Mouse (Mus musculus) neural tube, embryonic 13.5 days (tissue): ENCODE data around the gene Pcp4l1. TPM values are rescaled to one million over a fixed set of nuclear protein-coding genes. Genes with fewer than 3 reads are reported as not detected.
"Not testable (repeated sequence)": the region's sequence is repeated elsewhere in the genome, so short reads cannot be mapped to it uniquely, and the experiment has no call there.

Experiments used
- ATAC-seq: fragments of 200-750 bp; cut with Nextera tagmentation; 2 replicates; pipeline ENCODE4 v1.8.0; 2017; ENCODE audit warnings: low read depth, mild to moderate bottlenecking, moderate TSS enrichment, moderate library complexity
- H3K27ac ChIP-seq: fragments of 300-500 bp; sonication (generic); replicated peaks from 2 replicates; pipeline ENCODE4 v1.5.1; 2015; ENCODE audit warnings: moderate library complexity, mild to moderate bottlenecking, inconsistent platforms
- H3K27me3 ChIP-seq: fragments of 300-500 bp; sonication (generic); 2 replicates; pipeline ENCODE4 v1.6.1; 2015; ENCODE audit warnings: mild to moderate bottlenecking, inconsistent platforms
- H3K36me3 ChIP-seq: fragments of 300-500 bp; sonication (generic); 2 replicates; pipeline ENCODE4 v1.6.1; 2015; ENCODE audit warnings: mild to moderate bottlenecking, inconsistent platforms
- H3K4me1 ChIP-seq: fragments of 300-500 bp; sonication (generic); replicated peaks from 2 replicates; pipeline ENCODE4 v1.6.1; 2015; ENCODE audit warnings: inconsistent platforms
- H3K4me2 ChIP-seq: fragments of 300-500 bp; sonication (generic); 2 replicates; pipeline ENCODE4 v1.6.1; 2015; ENCODE audit warnings: inconsistent platforms, mild to moderate bottlenecking, moderate library complexity
- H3K4me3 ChIP-seq: fragments of 300-500 bp; sonication (generic); 2 replicates; pipeline ENCODE4 v1.5.1; 2015; ENCODE audit warnings: mild to moderate bottlenecking, inconsistent platforms
- H3K9ac ChIP-seq: fragments of 300-500 bp; sonication (generic); 2 replicates; pipeline ENCODE4 v1.6.1; 2015; ENCODE audit warnings: moderate library complexity, mild to moderate bottlenecking, inconsistent platforms
- H3K9me3 ChIP-seq: fragments of 300-500 bp; sonication (generic); 2 replicates; pipeline ENCODE4 v1.6.1; 2016; ENCODE audit warnings: inconsistent platforms
- WGBS: fragments of 180-500 bp; shearing (Covaris S2); methylation state at CpG from one replicate; pipeline ENCODE4 v1.1.7; 2015; 5-methylcytosine and 5-hydroxymethylcytosine counted together
- polyA plus RNA-seq: library from polyadenylated mRNA; unstranded; fragments of >200 nt; fragmentation: Nextera tagmentation; extraction: Ambion mirVana; gene quantifications from 2 replicates; pipeline ENCODE4 v1.2.1, GENCODE M21; 2015

The Pcp4l1 gene
- polyA plus RNA-seq = 13.9 and 18.4 TPM in 2 replicates

DNA sequence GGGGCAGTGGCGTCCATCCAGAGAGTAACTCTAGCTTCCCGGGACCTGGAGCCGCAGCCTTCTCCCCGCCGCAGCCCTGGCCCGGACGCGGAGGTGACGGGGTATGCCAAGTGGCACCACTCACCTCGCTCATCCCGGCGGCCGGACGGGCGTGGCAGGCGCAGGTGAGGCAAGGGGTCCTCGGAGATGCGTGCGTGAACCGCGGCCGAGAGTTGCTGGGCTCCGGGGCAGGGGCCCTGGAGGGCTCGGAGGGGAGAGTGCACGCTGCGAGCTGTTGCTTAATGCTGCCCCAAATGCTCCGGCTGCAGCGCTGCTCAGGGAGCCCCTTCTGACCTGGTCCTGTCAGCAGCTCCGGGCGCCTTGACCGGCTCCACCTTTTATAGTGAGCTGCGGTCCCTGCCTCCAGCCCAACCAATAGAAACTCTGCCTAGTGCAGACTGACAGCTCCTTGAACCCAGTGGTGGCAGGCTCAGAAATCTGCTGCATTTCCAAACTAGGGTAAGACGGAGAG lies at the start of gene Pcp4l1:
Pcp4l1 (minus strand) TSS at position 382 of the 511 bp plus-strand sequence.
- WGBS = under 1% methylated on average over 33 of the region's 33 CpGs

DNA sequence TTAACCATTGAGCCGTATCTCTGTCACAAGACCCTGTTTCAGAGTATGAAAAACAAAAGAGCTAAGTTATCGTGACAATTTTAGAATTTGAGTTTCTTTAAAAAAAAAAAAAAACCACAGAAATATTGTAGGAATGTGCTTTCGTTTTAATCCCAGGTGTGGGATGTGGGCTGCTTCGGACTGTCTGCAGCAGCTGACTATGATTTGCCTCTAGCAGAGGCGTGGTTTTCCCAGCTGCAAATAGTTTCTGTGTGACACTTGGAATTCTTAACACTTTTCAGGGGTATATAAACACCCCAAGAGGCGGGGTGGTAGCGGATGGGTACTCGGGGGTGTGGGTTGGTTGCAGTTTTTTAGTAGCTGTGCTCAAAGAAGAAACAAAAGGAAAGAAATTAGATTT lies 49.3 kb upstream of the Pcp4l1 start:
- Histone ChIP-seq H3K4me2 (no peak overlapping the region), H3K27me3 (no peaks in the 10 kb centered on the region), H3K4me3 (no peak overlapping the region), H3K36me3 (peaks cover 48% of the 10 kb centered on the region), H3K4me1 (peaks cover 45% of the 10 kb centered on the region), H3K9ac (no peak overlapping the region), H3K27ac (no peak overlapping the region), H3K9me3 (no peaks in the 10 kb centered on the region)
- WGBS = 94% methylated on average over 8 of the region's 8 CpGs
- ATAC-seq = no peak

More for the DNA sequence above, at the start of gene Pcp4l1:
- H3K36me3 ChIP-seq = no peaks in the 10 kb centered on the region
- peak within 1 kb of the TSS; percentile 71 for H3K9ac ChIP-seq
- H3K4me1 ChIP-seq = peaks cover 45% of the 10 kb centered on the region
- H3K4me2 ChIP-seq = peak within 1 kb of the TSS; percentile 93
- peak; percentile 55; the same call in 1 of the 2 replicates for ATAC-seq
- H3K4me3 ChIP-seq = peak within 1 kb of the TSS; percentile 49
- no peaks in the 10 kb centered on the region for H3K9me3 ChIP-seq
- no peak within 1 kb of the TSS for H3K27ac ChIP-seq
- H3K27me3 ChIP-seq = peaks cover 72% of the 10 kb centered on the region

DNA sequence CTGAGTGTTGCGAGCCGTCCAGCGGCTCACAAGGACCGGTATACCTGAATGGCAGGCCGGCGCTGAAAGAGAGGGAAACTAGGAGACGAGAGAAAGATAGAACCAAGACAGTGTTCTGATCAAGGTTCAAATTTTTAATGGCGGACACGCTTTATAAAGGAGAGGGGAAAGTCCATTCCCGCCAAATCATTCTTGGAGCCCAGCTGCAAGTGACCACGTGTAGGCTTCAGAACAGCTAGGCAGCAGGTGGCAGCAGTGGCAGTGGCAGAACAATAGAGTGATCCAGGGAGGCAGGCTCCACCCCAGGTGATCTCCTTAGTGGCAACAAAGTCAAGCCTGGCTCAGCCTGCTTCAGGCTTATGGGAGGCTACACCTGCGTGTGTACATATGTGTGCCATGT lies 45.9 kb upstream of the Pcp4l1 start:
- Histone ChIP-seq H3K36me3 (peaks cover 81% of the 10 kb centered on the region), H3K4me1 (peaks cover 16% of the 10 kb centered on the region)
- H3K27ac ChIP-seq, H3K9ac ChIP-seq, H3K4me3 ChIP-seq, ATAC-seq, H3K4me2 ChIP-seq, H3K9me3 ChIP-seq, H3K27me3 ChIP-seq: not testable (repeated sequence)
- WGBS = 83% methylated on average over 12 of the region's 12 CpGs

DNA sequence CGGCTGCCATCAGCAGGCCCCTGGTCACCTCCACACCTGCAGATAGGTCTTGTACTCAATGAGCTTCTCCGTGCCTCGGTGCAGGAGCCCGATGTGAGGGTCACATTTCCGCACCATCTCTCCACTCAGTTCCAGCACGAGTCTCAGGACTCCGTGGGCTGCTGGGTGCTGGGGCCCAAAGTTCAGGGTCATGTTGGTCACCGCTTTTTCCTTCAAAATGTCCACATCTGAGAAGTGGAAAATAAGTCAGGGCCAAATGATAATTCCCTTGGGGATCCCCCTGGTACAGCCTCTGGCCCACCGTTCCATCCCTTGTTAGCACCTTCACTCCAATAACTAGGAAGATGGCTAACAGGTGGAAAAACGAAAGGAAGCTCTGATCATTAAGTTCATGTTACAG lies 44.8 kb upstream of the Pcp4l1 start:
- H3K36me3 ChIP-seq = peaks cover 92% of the 10 kb centered on the region
- H3K4me2 ChIP-seq = no peak overlapping the region
- ATAC-seq = no peak
- H3K4me1 ChIP-seq = peaks cover 10% of the 10 kb centered on the region
- H3K27me3 ChIP-seq = no peaks in the 10 kb centered on the region
- WGBS = 95% methylated on average over 10 of the region's 10 CpGs
- no peaks in the 10 kb centered on the region for H3K9me3 ChIP-seq
- H3K4me3 ChIP-seq = no peak overlapping the region
- no peak overlapping the region for H3K27ac ChIP-seq
- no peak overlapping the region for H3K9ac ChIP-seq

DNA sequence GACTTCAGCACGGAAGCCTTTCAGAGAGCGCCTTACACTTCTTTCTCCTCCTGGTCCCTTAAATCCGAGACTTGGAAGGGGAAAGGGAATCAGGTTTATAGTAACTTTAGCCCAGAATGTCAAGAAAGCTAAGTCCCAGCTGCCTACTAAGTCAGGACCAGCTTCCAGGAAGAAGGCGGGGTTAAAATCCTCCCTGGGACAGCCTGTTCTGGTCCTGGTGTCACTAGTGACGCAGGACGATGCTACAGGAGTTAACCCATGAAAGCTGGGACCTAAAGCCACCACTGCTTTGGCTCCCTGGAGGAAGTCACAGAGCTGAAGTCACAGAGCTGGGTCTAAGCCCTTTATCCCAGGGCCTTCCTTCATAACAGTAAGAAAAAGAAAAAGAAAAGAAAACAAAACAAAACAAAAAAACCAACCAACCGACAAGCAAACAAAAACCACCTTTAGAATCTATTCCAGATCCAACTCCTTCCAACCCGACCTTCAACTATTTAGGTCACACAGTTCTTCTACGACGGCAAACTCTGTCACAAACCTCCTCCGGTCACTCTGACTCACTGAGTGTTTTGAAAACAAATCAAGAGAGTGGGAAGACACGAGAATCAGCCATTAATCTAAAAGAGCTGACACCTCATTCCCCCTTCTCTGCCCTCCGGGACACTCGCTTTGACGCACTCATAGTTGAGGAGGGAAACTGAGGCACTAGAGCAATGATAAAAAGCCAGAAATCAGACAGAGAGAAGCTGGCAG lies 44.1 kb upstream of the Pcp4l1 start:
- ATAC-seq = no peak
- WGBS = 87% methylated on average over 15 of the region's 15 CpGs
- H3K9ac ChIP-seq = no peak overlapping the region

DNA sequence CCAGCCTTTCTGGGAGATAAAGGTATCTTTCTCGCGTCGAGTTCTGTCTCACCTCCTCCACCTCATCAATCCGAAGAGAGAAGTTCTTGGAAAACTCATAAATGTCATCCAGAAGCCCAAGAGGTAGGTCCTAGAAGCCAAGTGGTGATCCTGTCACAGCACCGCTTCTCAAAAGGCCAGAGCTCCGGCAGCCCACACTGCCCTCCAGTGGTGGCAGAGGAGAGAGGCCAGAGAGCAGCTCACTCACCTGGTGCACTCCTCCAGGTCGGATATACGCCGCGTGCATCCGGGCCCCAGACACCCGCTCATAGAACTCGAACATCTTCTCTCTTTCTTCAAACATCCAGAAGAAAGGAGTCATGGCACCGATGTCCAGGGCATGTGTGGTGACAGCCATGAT lies 42.4 kb upstream of the Pcp4l1 start:
- peaks cover 97% of the 10 kb centered on the region for H3K36me3 ChIP-seq
- no peak overlapping the region for H3K4me2 ChIP-seq
- no peak for ATAC-seq
- H3K27ac ChIP-seq = no peak overlapping the region
- no peaks in the 10 kb centered on the region for H3K4me1 ChIP-seq
- H3K27me3 ChIP-seq = no peaks in the 10 kb centered on the region
- WGBS = 69% methylated on average over 14 of the region's 14 CpGs
- no peak overlapping the region for H3K9ac ChIP-seq
- H3K4me3 ChIP-seq = no peak overlapping the region
- H3K9me3 ChIP-seq = no peaks in the 10 kb centered on the region

More for the DNA sequence above, 44.1 kb upstream of the Pcp4l1 start:
- H3K4me3 ChIP-seq = no peak overlapping the region
- no peaks in the 10 kb centered on the region for H3K27me3 ChIP-seq
- H3K4me1 ChIP-seq = peaks cover 4% of the 10 kb centered on the region; the same call in 1 of the 2 replicates
- no peak overlapping the region for H3K27ac ChIP-seq
- no peak overlapping the region for H3K4me2 ChIP-seq
- no peaks in the 10 kb centered on the region for H3K9me3 ChIP-seq
- peaks cover 94% of the 10 kb centered on the region for H3K36me3 ChIP-seq

DNA sequence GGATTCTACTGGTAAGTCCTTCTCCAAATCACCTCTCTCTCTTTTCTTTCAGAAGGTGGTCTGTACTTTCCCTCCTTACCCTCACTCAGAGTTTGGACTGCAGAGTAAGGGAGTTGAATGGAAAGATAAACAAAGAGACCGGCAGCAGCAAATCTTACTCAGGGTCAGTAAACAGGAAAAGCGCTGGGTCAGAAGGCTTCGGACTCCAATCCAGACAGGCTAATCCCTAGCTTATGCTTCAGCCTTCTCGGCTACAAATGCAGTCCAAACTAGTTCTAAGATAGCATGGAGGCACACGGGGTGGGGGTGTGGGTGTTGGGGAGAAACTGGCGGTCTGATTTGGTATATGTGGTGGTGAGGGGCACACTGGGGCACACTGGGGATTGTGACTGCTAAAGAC lies 41.4 kb upstream of the Pcp4l1 start:
- H3K27me3 ChIP-seq = no peaks in the 10 kb centered on the region
- WGBS = 89% methylated on average over 6 of the region's 6 CpGs
- no peak overlapping the region for H3K27ac ChIP-seq
- H3K4me3 ChIP-seq = no peak overlapping the region
- peaks cover 91% of the 10 kb centered on the region for H3K36me3 ChIP-seq
- ATAC-seq = no peak
- no peak overlapping the region for H3K9ac ChIP-seq
- H3K9me3 ChIP-seq = no peaks in the 10 kb centered on the region
- no peaks in the 10 kb centered on the region for H3K4me1 ChIP-seq
- H3K4me2 ChIP-seq = no peak overlapping the region

DNA sequence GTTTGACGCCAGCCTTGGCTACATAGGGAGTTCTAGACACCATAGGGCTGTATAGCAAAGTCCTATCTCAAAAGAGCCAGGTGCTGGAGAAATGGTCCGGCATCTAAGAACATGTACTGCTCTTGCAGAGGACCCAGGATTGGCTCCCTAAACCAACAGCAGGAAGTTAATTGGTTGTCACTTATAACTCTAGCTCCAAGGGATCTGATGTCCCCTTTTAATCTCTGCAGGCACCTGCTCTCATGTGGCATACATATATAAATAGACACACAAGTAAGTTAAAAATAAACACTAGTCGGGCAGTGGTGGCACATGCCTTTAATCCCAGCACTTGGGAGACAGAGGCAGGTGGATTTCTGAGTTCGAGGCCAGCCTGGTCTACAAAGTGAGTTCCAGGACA lies 39.7 kb upstream of the Pcp4l1 start:
- WGBS = 93% methylated on average over 4 of the region's 4 CpGs
- H3K4me2 ChIP-seq = no peak overlapping the region
- no peak overlapping the region for H3K9ac ChIP-seq
- no peaks in the 10 kb centered on the region for H3K27me3 ChIP-seq
- H3K9me3 ChIP-seq = no peaks in the 10 kb centered on the region
- H3K36me3 ChIP-seq = peaks cover 76% of the 10 kb centered on the region
- H3K4me3 ChIP-seq = no peak overlapping the region
- no peak for ATAC-seq
- no peaks in the 10 kb centered on the region for H3K4me1 ChIP-seq
- no peak overlapping the region for H3K27ac ChIP-seq

DNA sequence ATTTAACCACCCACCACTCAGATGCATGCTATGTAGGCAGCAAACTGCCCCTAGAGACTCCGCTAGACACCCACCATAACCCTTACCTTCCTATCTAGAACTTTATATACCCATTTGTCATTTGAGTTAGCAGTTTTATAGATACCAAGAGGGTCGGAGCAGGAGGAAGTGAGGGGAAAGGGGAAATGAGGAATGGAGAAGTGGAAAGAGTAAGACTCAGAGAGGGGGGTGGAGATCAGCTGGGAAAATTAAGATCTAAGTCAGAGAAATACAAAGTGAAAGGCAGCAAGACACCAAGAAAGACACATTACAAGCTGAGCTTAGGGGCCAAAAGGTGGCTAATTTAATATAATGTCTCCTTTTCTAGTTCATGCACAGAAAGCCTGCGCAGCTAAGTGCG lies 38.5 kb upstream of the Pcp4l1 start:
- Histone ChIP-seq H3K27me3 (no peaks in the 10 kb centered on the region), H3K9me3 (no peaks in the 10 kb centered on the region), H3K36me3 (peaks cover 64% of the 10 kb centered on the region), H3K4me1 (no peaks in the 10 kb centered on the region), H3K27ac (no peak overlapping the region), H3K4me3 (no peak overlapping the region), H3K4me2 (no peak overlapping the region), H3K9ac (no peak overlapping the region)
- ATAC-seq = no peak
- 87% methylated on average over 4 of the region's 4 CpGs for WGBS

DNA sequence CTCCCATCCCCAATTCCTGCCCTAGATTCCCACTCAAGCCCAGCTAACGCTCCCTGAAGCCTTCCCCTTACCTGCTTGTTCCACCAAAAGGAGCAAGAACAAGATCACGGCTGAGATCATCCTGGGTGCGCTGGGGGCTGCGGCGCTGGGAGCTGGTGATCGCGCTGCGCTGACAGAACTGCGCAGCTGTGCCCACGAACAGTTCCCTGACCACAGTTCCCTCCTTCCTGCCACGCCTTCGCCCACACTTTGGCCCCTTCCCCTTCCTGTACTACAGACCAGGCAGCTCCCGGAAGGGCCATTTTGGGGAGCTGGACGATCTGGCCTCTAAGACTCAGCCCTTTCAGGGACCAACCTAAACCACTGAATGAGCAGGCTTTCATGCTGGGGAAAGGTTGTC lies 38.1 kb upstream of the Pcp4l1 start, which contains the start of gene Fcer1g:
Fcer1g (minus strand) TSS at position 240 of the 400 bp plus-strand sequence.
- H3K4me1 ChIP-seq = no peaks in the 10 kb centered on the region
- H3K36me3 ChIP-seq = peaks cover 60% of the 10 kb centered on the region
- no peak within 1 kb of the TSS for H3K4me2 ChIP-seq
- H3K27ac ChIP-seq = no peak within 1 kb of the TSS
- WGBS = 93% methylated on average over 14 of the region's 14 CpGs
- H3K27me3 ChIP-seq = no peaks in the 10 kb centered on the region
- H3K9me3 ChIP-seq = no peaks in the 10 kb centered on the region
- H3K4me3 ChIP-seq = no peak within 1 kb of the TSS
- no peak within 1 kb of the TSS for H3K9ac ChIP-seq
- ATAC-seq = no peak

DNA sequence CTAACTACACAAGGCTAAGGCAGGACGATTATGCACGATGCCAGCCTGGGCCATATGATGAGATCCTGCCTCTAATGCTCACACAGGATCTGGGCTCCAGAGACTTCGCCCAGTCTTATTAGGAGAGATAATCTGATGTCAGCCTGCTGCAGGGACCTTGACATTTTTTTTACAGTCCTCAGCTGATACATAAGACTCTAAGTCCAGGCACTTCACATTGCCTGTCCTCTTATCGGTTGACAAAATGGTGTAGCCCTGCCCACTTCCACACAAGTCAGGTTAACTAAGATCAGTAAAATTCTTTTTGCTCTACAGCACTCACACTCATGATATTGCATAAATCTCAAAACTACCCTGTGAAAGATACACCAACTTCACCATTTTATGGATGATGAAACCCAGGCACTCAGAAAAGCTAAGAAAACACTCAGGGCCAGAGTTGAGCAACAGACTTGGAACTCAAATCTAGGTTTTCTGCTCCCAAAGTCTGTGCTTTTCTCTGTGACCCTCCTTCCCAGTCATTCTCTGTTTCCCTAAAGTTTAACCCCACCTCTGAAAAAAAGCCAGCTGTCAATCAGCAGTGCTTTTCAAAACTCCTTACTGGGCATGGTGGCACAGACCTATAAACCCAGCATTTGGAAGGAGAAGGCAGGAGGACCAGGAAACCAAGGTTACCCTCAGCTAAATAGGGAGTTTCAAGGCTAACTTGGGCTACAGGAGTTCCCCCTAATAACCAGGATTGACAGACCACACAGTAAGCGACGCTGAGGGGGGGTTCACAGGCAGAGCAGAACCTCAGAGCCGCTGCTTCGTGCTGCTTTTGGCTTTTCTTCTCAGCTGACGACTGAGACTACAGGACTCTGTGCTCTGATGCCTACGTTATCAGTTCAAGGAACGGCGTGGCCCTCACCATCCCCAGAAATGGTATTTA lies 37.0 kb upstream of the Pcp4l1 start:
- Histone ChIP-seq H3K9ac (no peak overlapping the region), H3K9me3 (no peaks in the 10 kb centered on the region), H3K4me1 (no peaks in the 10 kb centered on the region), H3K27me3 (no peaks in the 10 kb centered on the region), H3K36me3 (peaks cover 50% of the 10 kb centered on the region), H3K4me2 (no peak overlapping the region), H3K4me3 (no peak overlapping the region), H3K27ac (no peak overlapping the region)
- no peak for ATAC-seq
- WGBS = 87% methylated on average over 12 of the region's 12 CpGs

DNA sequence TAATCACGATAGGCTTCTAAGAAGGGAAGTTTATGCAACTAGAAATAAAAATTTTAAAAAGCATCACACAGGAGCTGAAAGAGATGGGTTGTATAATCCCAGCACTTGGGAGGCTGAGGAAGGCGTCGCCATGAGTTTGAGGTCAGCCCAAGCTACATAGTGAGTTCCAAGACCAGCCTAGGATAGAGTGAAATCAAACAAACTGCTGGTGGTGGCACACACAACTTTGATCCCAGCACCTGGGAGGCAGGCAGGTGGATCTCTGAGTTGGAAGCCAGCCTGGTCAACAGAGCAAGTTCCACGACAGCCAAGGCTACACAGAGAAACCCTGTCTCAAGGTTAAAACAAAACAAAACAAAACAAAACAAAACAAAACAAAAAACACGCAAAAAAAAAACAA lies 36.3 kb upstream of the Pcp4l1 start:
- Histone ChIP-seq H3K4me2 (no peak overlapping the region), H3K4me3 (no peak overlapping the region), H3K9me3 (no peaks in the 10 kb centered on the region), H3K4me1 (no peaks in the 10 kb centered on the region), H3K36me3 (peaks cover 43% of the 10 kb centered on the region), H3K27me3 (no peaks in the 10 kb centered on the region), H3K27ac (no peak overlapping the region), H3K9ac (no peak overlapping the region)
- ATAC-seq = no peak
- 88% methylated on average over 5 of the region's 5 CpGs for WGBS
